Mouse (Mus musculus): ENCODE data around the gene Krt84. TPM values are rescaled to one million over a fixed set of nuclear protein-coding genes. Genes with fewer than 3 reads are reported as not detected.
A peak's percentile ranks its signal among the peaks of the same experiment; 100 is the strongest.

The Krt84 gene
- polyA plus RNA-seq (2014; fragmentation: Nextera tagmentation; extraction: Ambion mirVana) = 0.11 TPM in 1 of 2 replicates, not detected in the other

DNA sequence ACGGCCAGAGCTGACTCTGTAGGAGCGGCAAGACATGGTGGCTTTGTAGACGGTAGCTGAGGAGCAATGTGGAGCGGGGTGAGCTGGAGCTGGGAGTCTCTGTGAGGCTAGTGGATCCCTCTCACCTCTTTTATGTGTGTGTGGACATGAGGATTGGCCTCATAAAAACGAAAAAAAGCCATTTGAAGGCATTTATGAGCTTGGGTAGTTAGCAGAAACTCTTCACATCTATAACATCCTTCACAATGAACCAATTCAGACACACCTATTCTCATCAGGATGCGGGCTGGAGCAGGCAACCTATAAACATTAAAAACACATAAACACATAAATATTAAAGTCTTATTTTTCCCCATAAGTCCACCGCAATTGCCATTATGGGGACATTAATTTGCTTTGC is at the start of gene Krt84:
Gene Krt84, minus strand, starts transcription at position 101 of the 400 bp plus-strand sequence.
- Histone ChIP-seq H3K4me1 (ENCODE audit: control insufficient read depth, insufficient read depth, low read length) (no peaks in the 10 kb centered on the region), H3K4me2 (ENCODE audit: low read depth, low read length) (no peak within 1 kb of the TSS), H3K27me3 (ENCODE audit: control insufficient read depth, insufficient read depth, low read length) (no peaks in the 10 kb centered on the region), H3K4me3 (ENCODE audit: low read depth, low read length) (no peak within 1 kb of the TSS), H3K27ac (ENCODE audit: low read depth, low read length) (no peak within 1 kb of the TSS), H3K9ac (replicated peaks; ENCODE audit: low read depth, low read length) (no peak within 1 kb of the TSS), H3K36me3 (ENCODE audit: control insufficient read depth, insufficient read depth, low read length) (no peaks in the 10 kb centered on the region), H3K9me3 (ENCODE audit: control insufficient read depth, low read length) (no peaks in the 10 kb centered on the region)
- no peak for ATAC-seq (ENCODE audit: low read depth)
- 68% methylated on average over 7 of the region's 7 CpGs for WGBS

DNA sequence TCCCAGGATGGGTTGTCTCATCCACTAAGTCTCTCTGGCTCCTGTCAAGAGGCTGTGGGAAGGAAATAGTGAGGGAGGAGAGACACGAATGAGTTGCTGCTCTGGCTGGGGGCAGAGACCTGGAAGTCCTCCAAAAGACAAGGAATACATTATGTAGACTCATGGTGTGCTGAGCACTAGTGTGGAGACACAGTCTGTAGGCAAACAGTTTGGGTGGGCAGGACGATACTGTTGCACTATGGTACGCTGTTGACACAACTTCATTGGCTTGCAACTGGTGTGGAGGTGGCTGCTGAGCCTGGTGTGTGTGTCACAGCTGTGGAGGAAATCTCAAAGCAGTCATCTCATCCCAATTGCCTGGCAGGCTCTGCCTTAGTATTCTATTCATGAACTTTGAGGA is 49.1 kb upstream of the Krt84 start:
- Histone ChIP-seq H3K27me3 (ENCODE audit: control insufficient read depth, insufficient read depth, low read length) (no peaks in the 10 kb centered on the region), H3K27ac (ENCODE audit: low read depth, low read length) (no peak overlapping the region), H3K4me2 (ENCODE audit: low read depth, low read length) (no peak overlapping the region), H3K4me3 (ENCODE audit: low read depth, low read length) (no peak overlapping the region), H3K4me1 (ENCODE audit: control insufficient read depth, insufficient read depth, low read length) (no peaks in the 10 kb centered on the region), H3K9me3 (ENCODE audit: control insufficient read depth, low read length) (no peaks in the 10 kb centered on the region), H3K36me3 (ENCODE audit: control insufficient read depth, insufficient read depth, low read length) (no peaks in the 10 kb centered on the region), H3K9ac (replicated peaks; ENCODE audit: low read depth, low read length) (no peak overlapping the region)
- ATAC-seq (ENCODE audit: low read depth) = no peak
- WGBS = 87% methylated on average over 3 of the region's 3 CpGs

DNA sequence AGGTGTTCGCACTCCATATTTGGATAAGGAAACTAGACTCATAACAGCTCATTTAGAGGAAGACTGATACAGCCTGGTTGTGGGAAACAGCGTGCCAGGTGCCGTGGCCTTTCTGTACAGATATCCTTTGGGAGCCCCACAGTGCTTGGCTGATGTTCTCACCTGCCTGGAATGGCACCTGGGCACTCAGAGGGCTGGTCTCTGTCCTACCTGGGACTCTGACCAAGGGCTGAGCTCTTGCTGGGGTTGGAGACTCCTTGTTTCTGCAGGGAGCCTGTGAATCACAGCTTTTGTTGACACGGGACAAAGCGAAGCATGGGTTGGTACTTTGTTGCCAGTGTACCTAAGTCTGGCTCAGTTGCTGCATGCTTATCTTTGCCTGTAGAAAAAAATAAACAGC is 42.9 kb upstream of the Krt84 start:
- no peak overlapping the region for H3K9ac ChIP-seq (replicated peaks; ENCODE audit: low read depth, low read length)
- H3K9me3 ChIP-seq (ENCODE audit: control insufficient read depth, low read length) = no peaks in the 10 kb centered on the region
- no peak overlapping the region for H3K4me2 ChIP-seq (ENCODE audit: low read depth, low read length)
- no peak for ATAC-seq (ENCODE audit: low read depth)
- H3K27ac ChIP-seq (ENCODE audit: low read depth, low read length) = no peak overlapping the region
- H3K27me3 ChIP-seq (ENCODE audit: control insufficient read depth, insufficient read depth, low read length) = no peaks in the 10 kb centered on the region
- 92% methylated on average over 5 of the region's 5 CpGs for WGBS
- H3K36me3 ChIP-seq (ENCODE audit: control insufficient read depth, insufficient read depth, low read length) = no peaks in the 10 kb centered on the region
- no peaks in the 10 kb centered on the region for H3K4me1 ChIP-seq (ENCODE audit: control insufficient read depth, insufficient read depth, low read length)
- H3K4me3 ChIP-seq (ENCODE audit: low read depth, low read length) = no peak overlapping the region

DNA sequence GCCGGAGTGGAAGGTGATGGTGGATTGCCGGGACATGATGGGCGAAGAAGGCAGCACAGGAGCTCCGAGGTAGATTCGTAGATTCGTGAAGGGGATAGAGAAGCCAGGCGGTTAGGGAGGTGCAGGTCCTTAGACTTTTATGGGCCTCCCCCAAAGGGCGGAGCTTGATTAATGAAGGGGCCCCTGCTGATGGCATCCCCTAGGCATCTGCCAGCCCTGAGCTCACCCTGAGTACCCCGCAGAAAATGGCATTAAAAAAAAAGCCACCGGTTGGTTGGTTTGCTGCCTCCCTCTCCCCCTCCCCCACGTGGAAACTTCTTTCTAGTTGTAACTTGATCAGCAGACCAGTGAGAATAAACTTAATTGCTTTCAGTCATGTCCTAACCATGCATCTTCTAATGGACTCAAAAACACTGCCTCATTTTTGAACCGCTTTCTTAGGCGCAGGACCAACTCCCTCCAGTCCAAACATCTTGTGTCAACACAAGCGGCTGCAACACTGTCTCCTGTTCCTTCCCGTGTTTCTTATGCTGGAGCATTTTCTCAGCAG is 41.3 kb upstream of the Krt84 start, which contains the start of gene Krt75:
Gene Krt75, minus strand, starts transcription at position 109 of the 550 bp plus-strand sequence.
- Histone ChIP-seq H3K27ac (ENCODE audit: low read depth, low read length) (no peak within 1 kb of the TSS), H3K36me3 (ENCODE audit: control insufficient read depth, insufficient read depth, low read length) (no peaks in the 10 kb centered on the region), H3K4me1 (ENCODE audit: control insufficient read depth, insufficient read depth, low read length) (no peaks in the 10 kb centered on the region), H3K9ac (replicated peaks; ENCODE audit: low read depth, low read length) (no peak within 1 kb of the TSS), H3K27me3 (ENCODE audit: control insufficient read depth, insufficient read depth, low read length) (no peaks in the 10 kb centered on the region), H3K4me3 (ENCODE audit: low read depth, low read length) (no peak within 1 kb of the TSS), H3K4me2 (ENCODE audit: low read depth, low read length) (no peak within 1 kb of the TSS), H3K9me3 (ENCODE audit: control insufficient read depth, low read length) (no peaks in the 10 kb centered on the region)
- ATAC-seq (ENCODE audit: low read depth) = no peak
- WGBS = 76% methylated on average over 15 of the region's 15 CpGs

DNA sequence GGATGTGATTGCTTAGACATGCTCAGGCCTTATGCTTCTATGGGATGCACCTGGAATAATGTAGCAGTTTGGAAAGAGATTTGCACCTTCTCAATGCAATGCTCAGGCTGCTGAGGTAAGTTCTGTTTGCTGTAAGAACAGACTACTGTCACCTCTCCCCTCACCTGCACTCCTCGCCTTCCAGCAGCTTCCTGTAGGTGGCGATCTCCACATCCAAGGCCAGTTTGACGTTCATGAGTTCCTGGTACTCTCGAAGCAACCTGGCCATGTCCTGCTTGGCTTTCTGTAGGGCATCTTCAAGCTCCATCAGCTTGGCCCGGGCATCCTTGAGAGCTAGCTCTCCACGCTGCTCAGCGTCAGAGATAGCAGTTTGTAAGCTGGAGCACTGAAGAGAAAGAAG is 35.2 kb upstream of the Krt84 start:
- Histone ChIP-seq H3K4me3 (ENCODE audit: low read depth, low read length) (no peak overlapping the region), H3K9ac (replicated peaks; ENCODE audit: low read depth, low read length) (no peak overlapping the region), H3K9me3 (ENCODE audit: control insufficient read depth, low read length) (no peaks in the 10 kb centered on the region), H3K4me2 (ENCODE audit: low read depth, low read length) (no peak overlapping the region), H3K4me1 (ENCODE audit: control insufficient read depth, insufficient read depth, low read length) (no peaks in the 10 kb centered on the region), H3K36me3 (ENCODE audit: control insufficient read depth, insufficient read depth, low read length) (no peaks in the 10 kb centered on the region), H3K27me3 (ENCODE audit: control insufficient read depth, insufficient read depth, low read length) (no peaks in the 10 kb centered on the region), H3K27ac (ENCODE audit: low read depth, low read length) (no peak overlapping the region)
- 48% methylated on average over 7 of the region's 7 CpGs for WGBS
- ATAC-seq (ENCODE audit: low read depth) = no peak

DNA sequence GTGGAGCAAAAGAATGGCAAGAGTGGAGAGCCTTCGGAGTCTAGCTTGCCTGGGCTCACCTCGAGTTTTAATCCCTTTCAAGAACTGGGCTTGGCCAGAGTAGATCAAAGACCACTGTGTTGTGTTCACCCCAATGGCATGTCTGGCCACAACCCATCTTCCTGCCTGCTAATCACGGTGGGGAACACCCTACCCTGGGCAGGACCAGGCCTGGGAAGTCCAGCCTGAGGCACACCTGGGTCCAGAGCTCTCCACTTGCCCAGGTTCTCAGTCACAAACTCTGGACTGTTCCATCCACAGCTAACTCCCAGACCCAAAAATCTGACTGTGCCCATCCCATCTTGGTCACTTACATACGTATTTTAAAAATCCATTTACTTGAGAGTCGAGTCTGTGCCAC is 30.2 kb upstream of the Krt84 start, which contains the start of gene Krt90:
Gene Krt90, minus strand, starts transcription at position 101 of the 400 bp plus-strand sequence.
- 71% methylated on average over 5 of the region's 5 CpGs for WGBS
- H3K9ac ChIP-seq (replicated peaks; ENCODE audit: low read depth, low read length) = no peak within 1 kb of the TSS
- no peak within 1 kb of the TSS for H3K4me3 ChIP-seq (ENCODE audit: low read depth, low read length)
- no peaks in the 10 kb centered on the region for H3K4me1 ChIP-seq (ENCODE audit: control insufficient read depth, insufficient read depth, low read length)
- H3K27me3 ChIP-seq (ENCODE audit: control insufficient read depth, insufficient read depth, low read length) = no peaks in the 10 kb centered on the region
- no peak within 1 kb of the TSS for H3K27ac ChIP-seq (ENCODE audit: low read depth, low read length)
- ATAC-seq (ENCODE audit: low read depth) = no peak
- no peaks in the 10 kb centered on the region for H3K9me3 ChIP-seq (ENCODE audit: control insufficient read depth, low read length)
- H3K36me3 ChIP-seq (ENCODE audit: control insufficient read depth, insufficient read depth, low read length) = no peaks in the 10 kb centered on the region
- no peak within 1 kb of the TSS for H3K4me2 ChIP-seq (ENCODE audit: low read depth, low read length)

DNA sequence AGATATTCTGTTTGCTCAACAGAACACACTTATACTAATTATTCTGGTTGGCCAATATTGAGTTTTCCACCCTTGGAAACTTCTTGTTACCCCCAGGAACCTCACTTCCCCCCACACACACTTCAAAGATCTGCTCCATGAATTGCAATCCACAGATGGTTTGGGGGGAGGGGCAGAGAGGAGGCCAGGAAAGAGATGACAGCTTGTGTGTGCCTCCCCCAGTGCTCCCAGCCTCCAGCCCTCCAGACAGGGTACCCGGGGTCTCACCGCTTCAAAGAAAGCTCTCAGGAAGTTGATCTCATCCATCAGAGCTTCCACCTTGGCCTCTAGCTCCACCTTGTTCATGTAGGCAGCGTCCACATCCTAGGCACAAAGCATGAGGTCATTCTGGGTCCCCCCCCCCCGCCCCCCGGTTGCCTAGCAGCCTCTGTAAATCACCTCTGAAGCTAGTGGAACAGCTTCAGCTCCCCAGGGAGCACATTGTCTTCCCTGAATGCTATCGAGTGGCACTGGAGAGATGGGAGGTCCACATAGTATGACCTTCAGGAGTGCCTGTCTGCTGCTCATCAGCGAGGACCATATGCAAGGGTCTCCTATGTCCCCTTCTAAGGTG is 25.5 kb upstream of the Krt84 start:
- Histone ChIP-seq H3K4me3 (ENCODE audit: low read depth, low read length) (no peak overlapping the region), H3K4me1 (ENCODE audit: control insufficient read depth, insufficient read depth, low read length) (no peaks in the 10 kb centered on the region), H3K27me3 (ENCODE audit: control insufficient read depth, insufficient read depth, low read length) (no peaks in the 10 kb centered on the region), H3K9me3 (ENCODE audit: control insufficient read depth, low read length) (no peaks in the 10 kb centered on the region), H3K27ac (ENCODE audit: low read depth, low read length) (no peak overlapping the region), H3K4me2 (ENCODE audit: low read depth, low read length) (no peak overlapping the region), H3K36me3 (ENCODE audit: control insufficient read depth, insufficient read depth, low read length) (no peaks in the 10 kb centered on the region), H3K9ac (replicated peaks; ENCODE audit: low read depth, low read length) (no peak overlapping the region)
- 2% methylated on average over 7 of the region's 7 CpGs for WGBS
- no peak for ATAC-seq (ENCODE audit: low read depth)

- Histone ChIP-seq H3K9me3 (ENCODE audit: control insufficient read depth, low read length) (no peaks in the 10 kb centered on the region), H3K36me3 (ENCODE audit: control insufficient read depth, insufficient read depth, low read length) (no peaks in the 10 kb centered on the region), H3K4me2 (ENCODE audit: low read depth, low read length) (peak overlapping the region; percentile 15; the same call in 1 of the 2 replicates), H3K4me1 (ENCODE audit: control insufficient read depth, insufficient read depth, low read length) (no peaks in the 10 kb centered on the region), H3K4me3 (ENCODE audit: low read depth, low read length) (no peak overlapping the region), H3K27ac (ENCODE audit: low read depth, low read length) (no peak overlapping the region), H3K9ac (replicated peaks; ENCODE audit: low read depth, low read length) (no peak overlapping the region), H3K27me3 (ENCODE audit: control insufficient read depth, insufficient read depth, low read length) (no peaks in the 10 kb centered on the region)
- WGBS = 0% methylated on average over 11 of the region's 11 CpGs
- peak; percentile 69; the same call in 1 of the 2 replicates for ATAC-seq (ENCODE audit: low read depth)
Measured at GRCm38 (mm10) chr15:101553169-101553568, 20.5 kb upstream of the Krt84 start.

GRCm38 (mm10) chr15:101552188-101552587 is 19.6 kb upstream of the Krt84 start:
- Histone ChIP-seq H3K9ac (replicated peaks; ENCODE audit: low read depth, low read length) (no peak overlapping the region), H3K9me3 (ENCODE audit: control insufficient read depth, low read length) (no peaks in the 10 kb centered on the region), H3K4me1 (ENCODE audit: control insufficient read depth, insufficient read depth, low read length) (no peaks in the 10 kb centered on the region), H3K27ac (ENCODE audit: low read depth, low read length) (no peak overlapping the region), H3K36me3 (ENCODE audit: control insufficient read depth, insufficient read depth, low read length) (no peaks in the 10 kb centered on the region), H3K27me3 (ENCODE audit: control insufficient read depth, insufficient read depth, low read length) (no peaks in the 10 kb centered on the region), H3K4me3 (ENCODE audit: low read depth, low read length) (no peak overlapping the region), H3K4me2 (ENCODE audit: low read depth, low read length) (no peak overlapping the region)
- ATAC-seq (ENCODE audit: low read depth) = no peak
- WGBS = 74% methylated on average over 8 of the region's 8 CpGs

All from neural tube, embryonic 14.5 days (tissue).